Mouse (Mus musculus): Measurements from ENCODE around the gene Sel1l3.

Gene Sel1l3

DNA sequence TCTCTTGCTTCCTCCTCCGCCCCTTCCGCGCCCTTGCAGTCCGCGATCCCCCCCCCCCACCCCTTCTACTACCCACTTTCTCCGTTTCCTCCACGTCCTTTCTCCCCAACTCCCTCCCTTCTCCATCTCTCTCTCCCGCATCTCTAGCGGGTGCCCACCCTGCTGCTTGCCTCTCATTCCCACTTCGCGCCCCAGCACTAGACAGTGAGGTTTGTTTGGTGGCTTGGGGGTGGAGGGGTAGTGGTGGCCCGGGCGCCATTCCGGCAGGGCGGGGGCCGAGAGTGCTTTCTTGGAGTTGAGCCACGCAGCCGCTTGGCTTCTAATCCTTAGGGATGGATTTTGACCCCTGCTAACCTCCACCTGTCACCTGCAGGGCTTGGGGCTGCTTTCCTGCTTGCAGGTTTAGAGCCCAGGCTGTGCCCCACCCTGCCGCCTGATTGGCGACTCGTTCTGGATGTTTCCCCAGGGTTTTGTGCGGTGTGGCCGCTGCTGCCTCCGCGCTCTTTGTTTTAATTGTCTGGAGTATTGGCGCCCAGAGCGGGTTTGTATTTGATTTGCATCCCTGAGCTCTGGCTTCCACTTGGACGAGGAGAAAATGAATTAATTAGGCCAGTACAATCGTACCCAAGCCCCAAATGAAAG is at the start of gene Sel1l3:
Gene Sel1l3, minus strand, starts transcription at position 217 of the 642 bp plus-strand sequence.
- no peak for DNase-seq (ENCODE audit: low read depth, low spot score)

GRCm38 (mm10) chr5:53261999-53262398 is 48.3 kb upstream of the Sel1l3 start:
- no peak for DNase-seq (ENCODE audit: low read depth, low spot score)

- DNase-seq (ENCODE audit: low read depth, low spot score) = no peak
Measured at GRCm38 (mm10) chr5:53259894-53260293, 46.2 kb upstream of the Sel1l3 start.

GRCm38 (mm10) chr5:53258038-53258786 is 44.5 kb upstream of the Sel1l3 start:
- DNase-seq (ENCODE audit: low read depth, low spot score) = no peak

- no peak for DNase-seq (ENCODE audit: low read depth, low spot score)
Measured at GRCm38 (mm10) chr5:53254821-53255220, 41.1 kb upstream of the Sel1l3 start.

- no peak for DNase-seq (ENCODE audit: low read depth, low spot score)
Measured at GRCm38 (mm10) chr5:53254154-53254553, 40.4 kb upstream of the Sel1l3 start.

GRCm38 (mm10) chr5:53249431-53250061 is 35.8 kb upstream of the Sel1l3 start:
- DNase-seq (ENCODE audit: low read depth, low spot score) = peak; percentile 30

- DNase-seq (ENCODE audit: low read depth, low spot score) = no peak
Measured at GRCm38 (mm10) chr5:53248499-53248898, 34.8 kb upstream of the Sel1l3 start.

- no peak for DNase-seq (ENCODE audit: low read depth, low spot score)
Measured at GRCm38 (mm10) chr5:53243933-53244332, 30.2 kb upstream of the Sel1l3 start.

GRCm38 (mm10) chr5:53242865-53243499 is 29.3 kb upstream of the Sel1l3 start:
- DNase-seq (ENCODE audit: low read depth, low spot score) = no peak

DNA sequence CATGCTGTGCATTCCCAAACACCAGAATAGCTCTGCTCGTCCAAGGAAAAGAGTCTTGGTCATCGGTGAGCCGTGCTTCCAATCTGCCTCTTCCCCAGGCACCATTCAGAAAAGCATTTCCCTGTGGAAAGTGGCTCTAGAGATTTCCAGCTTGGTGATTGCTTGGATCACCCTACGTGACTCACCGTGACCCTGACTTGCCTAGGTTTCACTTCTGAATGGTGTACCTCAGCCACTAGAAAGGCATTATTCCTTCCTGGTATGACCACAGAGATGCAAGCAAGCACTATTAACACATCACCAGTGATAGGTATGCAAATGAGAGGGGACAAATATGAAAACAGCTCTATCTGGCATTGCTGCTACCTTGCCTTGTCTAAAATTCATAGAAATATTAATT is 28.2 kb upstream of the Sel1l3 start:
- DNase-seq (ENCODE audit: low read depth, low spot score) = no peak

DNA sequence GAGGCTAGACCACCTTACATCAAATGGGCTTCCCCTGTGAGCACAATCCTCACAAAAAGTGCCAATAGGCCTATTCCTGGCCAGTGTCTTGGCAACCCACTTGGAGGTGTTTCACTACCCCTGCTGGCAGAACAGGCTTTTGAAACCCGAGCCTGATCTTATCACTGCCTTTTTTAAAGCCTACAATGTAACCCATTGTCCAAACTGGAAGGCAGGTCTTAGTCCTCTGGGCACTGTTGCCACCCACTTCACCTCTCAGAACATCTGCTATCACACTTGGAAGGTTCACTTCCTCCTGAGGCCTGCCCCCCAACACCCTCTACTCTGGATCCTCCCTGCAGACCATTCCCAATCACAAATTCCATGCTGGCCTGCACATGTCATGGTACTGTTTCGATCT is 27.4 kb upstream of the Sel1l3 start:
- no peak for DNase-seq (ENCODE audit: low read depth, low spot score)

- DNase-seq (ENCODE audit: low read depth, low spot score) = no peak
Measured at GRCm38 (mm10) chr5:53239831-53240440, 26.2 kb upstream of the Sel1l3 start.

DNA sequence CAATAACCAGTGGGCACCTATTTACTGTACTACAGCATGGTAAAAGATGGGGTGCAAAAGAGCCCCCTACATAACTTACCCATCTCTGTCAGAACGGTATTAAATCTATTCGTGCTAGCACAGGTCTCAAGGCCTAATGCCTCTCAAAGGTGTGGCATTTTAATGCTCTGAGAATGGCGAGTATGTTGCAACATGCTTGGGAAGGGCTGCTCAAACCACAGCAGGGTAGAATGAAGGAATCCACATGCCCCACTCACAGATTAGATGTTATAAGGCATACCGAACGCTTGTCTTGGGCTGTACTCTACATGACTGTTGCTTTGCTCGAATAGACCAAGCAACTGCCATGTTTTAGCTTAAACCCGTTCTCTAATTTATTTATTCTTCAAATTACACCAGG is 25.5 kb upstream of the Sel1l3 start:
- no peak for DNase-seq (ENCODE audit: low read depth, low spot score)

- no peak for DNase-seq (ENCODE audit: low read depth, low spot score)
Measured at GRCm38 (mm10) chr5:53238761-53239160, 25.0 kb upstream of the Sel1l3 start.

DNA sequence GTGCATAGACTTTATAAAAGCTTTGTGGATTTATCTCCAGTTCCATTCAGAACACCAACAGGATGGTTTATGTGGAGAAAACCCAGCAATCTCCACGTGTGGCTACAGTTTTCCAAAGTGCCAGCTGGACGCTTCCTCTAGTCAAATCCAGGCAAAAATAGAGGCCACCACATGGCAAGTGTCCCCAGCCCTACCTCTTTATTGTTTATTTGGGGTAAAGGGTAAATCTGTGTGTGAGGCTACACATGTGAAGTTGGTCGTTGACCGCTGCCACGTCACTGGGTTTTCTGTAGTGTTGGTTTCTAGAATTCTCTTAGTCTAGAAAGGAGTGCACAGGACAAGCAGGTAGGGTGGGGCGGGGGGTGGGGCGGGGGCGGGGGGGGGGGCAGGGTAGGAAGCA is 23.0 kb upstream of the Sel1l3 start:
- no peak for DNase-seq (ENCODE audit: low read depth, low spot score)

DNA sequence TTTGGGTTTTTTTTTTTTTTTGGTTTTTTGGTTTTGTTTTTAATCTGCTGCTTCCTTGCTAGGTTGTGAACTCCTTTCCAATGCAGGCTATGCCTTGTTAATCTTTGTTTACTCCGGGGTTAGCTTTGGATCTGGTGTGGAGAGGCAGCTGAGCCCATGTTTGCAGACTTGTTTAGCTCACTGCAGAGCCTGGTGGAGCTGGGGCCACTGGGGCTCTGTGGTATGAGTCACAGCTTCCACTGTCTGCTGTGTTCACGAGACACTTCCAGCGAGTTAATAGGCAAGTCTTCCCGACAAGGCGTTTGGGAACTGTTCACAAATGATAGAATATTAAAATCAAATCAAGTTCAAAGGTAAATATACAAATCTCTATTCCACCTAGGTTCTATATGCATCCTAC is 22.4 kb upstream of the Sel1l3 start:
- no peak for DNase-seq (ENCODE audit: low read depth, low spot score)

DNA sequence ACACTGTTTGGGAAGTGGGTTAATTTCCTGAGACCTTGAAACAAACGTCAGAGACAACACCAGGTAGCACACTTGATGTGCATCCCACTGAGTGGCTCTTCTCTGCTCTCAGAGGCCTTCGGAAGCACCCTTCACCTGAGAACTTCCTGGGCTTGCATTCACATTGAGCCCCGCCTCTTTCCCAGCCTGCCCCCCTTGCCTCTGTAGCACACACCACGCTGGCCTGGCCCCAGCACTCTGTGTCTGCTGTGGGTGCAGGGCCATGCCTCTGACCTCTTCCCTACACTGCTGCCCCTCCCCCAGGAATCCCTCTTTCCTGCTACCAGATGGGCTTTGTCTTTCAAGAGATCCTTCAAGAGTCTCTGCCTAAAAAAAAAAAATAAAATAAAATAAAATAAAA is 21.8 kb upstream of the Sel1l3 start:
- DNase-seq (ENCODE audit: low read depth, low spot score) = no peak

- no peak for DNase-seq (ENCODE audit: low read depth, low spot score)
Measured at GRCm38 (mm10) chr5:53230560-53230959, 16.8 kb upstream of the Sel1l3 start.

DNA sequence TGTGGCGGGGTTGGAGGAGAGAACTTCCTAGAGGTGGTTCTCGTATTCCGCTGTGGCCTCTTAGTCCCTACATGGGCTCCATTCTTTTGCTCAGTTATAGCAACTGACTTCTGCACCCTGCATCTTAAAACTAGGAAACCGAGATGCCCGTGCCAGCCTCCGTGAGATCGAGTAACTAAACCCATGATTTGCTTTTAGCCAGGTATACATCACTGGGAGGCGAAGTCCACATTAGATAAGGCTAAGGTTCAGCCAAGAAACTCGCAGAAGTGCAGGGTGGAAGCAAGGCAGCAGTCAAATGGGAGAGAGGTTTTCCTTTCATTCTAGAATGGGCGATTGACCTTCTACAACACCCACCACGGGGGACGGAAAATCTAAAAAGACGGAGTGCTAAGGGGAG is 11.7 kb upstream of the Sel1l3 start:
- DNase-seq (ENCODE audit: low read depth, low spot score) = no peak

GRCm38 (mm10) chr5:53214801-53215200 is 1.1 kb upstream of the Sel1l3 start:
- DNase-seq (ENCODE audit: low read depth, low spot score) = no peak

- DNase-seq (ENCODE audit: low read depth, low spot score) = no peak
Measured at GRCm38 (mm10) chr5:53214362-53214761, 635 bp upstream of the Sel1l3 start.

All from forelimb bud, embryonic 11.5 days (tissue).